Mouse (Mus musculus): ENCODE measurements at regions not wholly inside any gene's neighbourhood (a gene's known extent, or its start where the extent isn't known, plus 50 kb on each side); places are given as distances from the start of the nearest gene placed in this dataset.

DNA sequence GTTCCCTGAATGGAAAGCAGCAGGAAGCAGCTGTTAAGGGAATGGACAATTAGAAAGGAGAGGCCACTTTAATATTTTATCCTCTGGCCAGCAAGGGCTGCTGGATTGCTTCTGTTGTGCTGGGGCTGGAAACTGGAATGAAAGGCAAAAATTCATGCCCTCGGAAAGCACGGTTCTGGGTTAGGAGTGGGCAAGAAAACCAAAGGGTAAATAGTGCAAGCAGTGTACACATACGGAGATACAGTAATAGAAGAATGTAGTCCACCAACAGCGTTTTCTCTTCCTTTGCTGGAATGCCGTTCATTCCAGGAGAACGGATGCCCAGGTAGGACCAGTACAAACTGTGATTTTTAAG lies 50.8 kb upstream of the Zfr start:
- Histone ChIP-seq H3K36me3 (ENCODE audit: control insufficient read depth, insufficient read depth, low read length) (no peaks in the 10 kb centered on the region), H3K27me3 (ENCODE audit: control insufficient read depth, insufficient read depth, low read length) (no peaks in the 10 kb centered on the region), H3K4me3 (replicated peaks; ENCODE audit: low read depth, low read length) (no peak overlapping the region), H3K27ac (replicated peaks; ENCODE audit: low read depth, low read length) (peak overlapping the region; percentile 57), H3K4me2 (ENCODE audit: low read length) (no peak overlapping the region), H3K9ac (replicated peaks; ENCODE audit: low read length) (no peak overlapping the region), H3K9me3 (ENCODE audit: control insufficient read depth, low read length) (peaks cover 7% of the 10 kb centered on the region; the same call in 1 of the 2 replicates), H3K4me1 (ENCODE audit: control insufficient read depth, insufficient read depth, low read length) (no peaks in the 10 kb centered on the region)
- ATAC-seq (ENCODE audit: low FRiP score, low TSS enrichment) (no peak), DNase-seq (no peak)
- 67% methylated on average over 6 of the region's 6 CpGs for WGBS

DNA sequence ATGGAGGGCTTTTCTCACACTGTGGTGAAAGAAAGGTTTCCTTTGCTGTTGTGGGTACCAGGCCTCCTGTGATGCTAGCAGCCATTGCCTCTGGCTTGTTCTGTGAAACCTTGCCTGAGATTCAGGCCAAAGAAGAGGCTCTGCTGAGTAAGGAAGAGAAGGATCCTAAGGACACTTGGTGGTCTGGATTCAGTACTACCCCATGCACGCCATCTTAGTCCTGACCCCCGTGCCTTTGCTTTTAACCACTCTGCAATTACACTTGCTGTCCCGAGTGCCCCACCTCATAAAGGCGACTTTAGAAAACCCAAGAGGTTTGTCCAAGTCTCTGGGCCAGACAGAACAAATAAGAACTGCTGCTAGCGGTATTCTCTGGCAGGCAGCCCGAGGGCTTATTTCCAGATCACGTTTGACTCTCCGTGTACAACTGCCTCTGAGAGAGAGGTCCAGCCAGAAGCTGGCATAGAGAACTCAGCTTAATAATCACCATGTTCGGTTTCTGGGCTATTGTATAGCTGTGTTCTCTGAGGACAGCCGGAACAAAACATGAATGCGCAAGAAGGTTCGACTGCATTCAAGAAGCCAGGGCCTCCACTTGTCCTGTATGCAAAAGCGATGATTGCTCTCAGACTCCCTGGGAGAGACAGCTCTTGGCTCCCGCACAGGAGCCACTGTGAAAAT lies 51.3 kb upstream of the Zfr start:
- 33% methylated on average over 14 of the region's 14 CpGs for WGBS
- peak; percentile 63 for ATAC-seq (ENCODE audit: low FRiP score, low TSS enrichment)
- no peak overlapping the region for H3K9ac ChIP-seq (replicated peaks; ENCODE audit: low read length)
- peak overlapping the region; percentile 57 for H3K27ac ChIP-seq (replicated peaks; ENCODE audit: low read depth, low read length)
- H3K4me1 ChIP-seq (ENCODE audit: control insufficient read depth, insufficient read depth, low read length) = no peaks in the 10 kb centered on the region
- peak; percentile 77 for DNase-seq
- no peak overlapping the region for H3K4me3 ChIP-seq (replicated peaks; ENCODE audit: low read depth, low read length)
- H3K9me3 ChIP-seq (ENCODE audit: control insufficient read depth, low read length) = peaks cover 7% of the 10 kb centered on the region; the same call in 1 of the 2 replicates
- no peak overlapping the region for H3K4me2 ChIP-seq (ENCODE audit: low read length)
- H3K36me3 ChIP-seq (ENCODE audit: control insufficient read depth, insufficient read depth, low read length) = no peaks in the 10 kb centered on the region
- no peaks in the 10 kb centered on the region for H3K27me3 ChIP-seq (ENCODE audit: control insufficient read depth, insufficient read depth, low read length)

DNA sequence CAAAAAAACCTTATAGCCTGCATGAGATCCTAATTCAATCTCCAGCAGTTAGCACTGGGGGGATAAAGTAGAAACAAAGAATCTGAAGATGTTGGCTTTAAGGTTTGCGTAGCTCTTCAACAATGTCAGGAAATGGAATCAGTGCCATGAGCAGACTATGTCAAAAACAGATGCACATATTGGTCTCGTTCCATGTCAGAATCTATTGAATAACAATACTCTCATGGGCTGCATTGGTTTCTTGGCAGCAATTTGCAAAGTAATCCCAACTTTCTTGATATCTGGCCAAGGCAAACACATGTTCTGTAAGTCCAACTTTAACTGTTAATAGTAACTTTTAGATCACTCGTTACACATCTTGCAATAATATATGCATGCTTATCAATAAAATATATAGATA lies 58.1 kb upstream of the Sub1 start:
- H3K4me1 ChIP-seq (ENCODE audit: control insufficient read depth, insufficient read depth, low read length) = no peaks in the 10 kb centered on the region
- DNase-seq = no peak
- no peak overlapping the region for H3K9ac ChIP-seq (replicated peaks; ENCODE audit: low read length)
- no peak overlapping the region for H3K27ac ChIP-seq (replicated peaks; ENCODE audit: low read depth, low read length)
- no peaks in the 10 kb centered on the region for H3K27me3 ChIP-seq (ENCODE audit: control insufficient read depth, insufficient read depth, low read length)
- no peaks in the 10 kb centered on the region for H3K9me3 ChIP-seq (ENCODE audit: control insufficient read depth, low read length)
- no peak overlapping the region for H3K4me2 ChIP-seq (ENCODE audit: low read length)
- 94% methylated on average over 3 of the region's 3 CpGs for WGBS
- H3K36me3 ChIP-seq (ENCODE audit: control insufficient read depth, insufficient read depth, low read length) = no peaks in the 10 kb centered on the region
- no peak overlapping the region for H3K4me3 ChIP-seq (replicated peaks; ENCODE audit: low read depth, low read length)
- no peak for ATAC-seq (ENCODE audit: low FRiP score, low TSS enrichment)

DNA sequence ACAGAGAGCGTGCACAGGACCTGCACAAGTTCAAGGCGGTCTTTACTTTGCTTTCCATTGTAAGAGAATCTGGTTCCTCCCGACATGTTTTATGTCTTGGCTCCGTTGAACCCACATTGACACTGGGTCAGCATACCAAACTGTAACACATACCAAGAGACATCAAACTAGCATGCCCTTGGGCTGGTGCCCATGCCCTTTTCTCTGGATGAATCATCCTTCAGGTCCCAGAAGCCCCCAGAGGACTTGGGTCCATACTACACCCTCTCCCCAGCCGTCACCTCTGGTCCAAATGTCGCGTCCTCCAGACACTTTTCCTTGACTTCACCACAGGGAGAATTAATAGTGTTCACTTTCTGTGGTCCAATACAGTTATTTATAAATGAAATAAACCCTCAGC lies 56.8 kb upstream of the Sub1 start:
- Histone ChIP-seq H3K9ac (replicated peaks; ENCODE audit: low read length) (no peak overlapping the region), H3K4me2 (ENCODE audit: low read length) (no peak overlapping the region), H3K27ac (replicated peaks; ENCODE audit: low read depth, low read length) (no peak overlapping the region), H3K4me1 (ENCODE audit: control insufficient read depth, insufficient read depth, low read length) (no peaks in the 10 kb centered on the region), H3K9me3 (ENCODE audit: control insufficient read depth, low read length) (no peaks in the 10 kb centered on the region), H3K4me3 (replicated peaks; ENCODE audit: low read depth, low read length) (no peak overlapping the region), H3K36me3 (ENCODE audit: control insufficient read depth, insufficient read depth, low read length) (no peaks in the 10 kb centered on the region), H3K27me3 (ENCODE audit: control insufficient read depth, insufficient read depth, low read length) (no peaks in the 10 kb centered on the region)
- no peak for DNase-seq
- WGBS = 95% methylated on average over 7 of the region's 7 CpGs
- no peak for ATAC-seq (ENCODE audit: low FRiP score, low TSS enrichment)

DNA sequence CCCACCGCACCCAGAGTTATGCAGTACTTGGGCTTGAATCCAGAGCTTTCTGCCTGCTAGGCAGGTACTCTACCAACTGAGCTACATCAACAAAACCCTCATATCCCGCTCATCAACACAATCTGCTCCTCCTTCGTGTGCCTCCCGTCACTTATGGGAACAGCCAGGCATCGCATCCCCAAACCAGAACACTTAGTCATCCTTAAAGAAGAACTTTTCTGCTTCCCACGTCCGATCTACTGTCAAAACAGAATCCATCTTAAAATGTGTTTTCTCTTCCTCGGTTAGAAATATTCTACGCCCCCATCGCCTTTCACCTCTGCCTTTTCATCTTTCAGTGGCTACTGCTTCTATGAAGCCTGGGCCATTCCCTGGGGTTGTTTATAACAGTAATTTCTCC lies 52.2 kb upstream of the Sub1 start:
- Histone ChIP-seq H3K36me3 (ENCODE audit: control insufficient read depth, insufficient read depth, low read length) (no peaks in the 10 kb centered on the region), H3K4me2 (ENCODE audit: low read length) (no peak overlapping the region), H3K27me3 (ENCODE audit: control insufficient read depth, insufficient read depth, low read length) (no peaks in the 10 kb centered on the region), H3K4me3 (replicated peaks; ENCODE audit: low read depth, low read length) (no peak overlapping the region), H3K4me1 (ENCODE audit: control insufficient read depth, insufficient read depth, low read length) (no peaks in the 10 kb centered on the region), H3K9me3 (ENCODE audit: control insufficient read depth, low read length) (no peaks in the 10 kb centered on the region), H3K9ac (replicated peaks; ENCODE audit: low read length) (no peak overlapping the region), H3K27ac (replicated peaks; ENCODE audit: low read depth, low read length) (no peak overlapping the region)
- ATAC-seq (ENCODE audit: low FRiP score, low TSS enrichment) (no peak), DNase-seq (no peak)
- 96% methylated on average over 10 of the region's 10 CpGs for WGBS

DNA sequence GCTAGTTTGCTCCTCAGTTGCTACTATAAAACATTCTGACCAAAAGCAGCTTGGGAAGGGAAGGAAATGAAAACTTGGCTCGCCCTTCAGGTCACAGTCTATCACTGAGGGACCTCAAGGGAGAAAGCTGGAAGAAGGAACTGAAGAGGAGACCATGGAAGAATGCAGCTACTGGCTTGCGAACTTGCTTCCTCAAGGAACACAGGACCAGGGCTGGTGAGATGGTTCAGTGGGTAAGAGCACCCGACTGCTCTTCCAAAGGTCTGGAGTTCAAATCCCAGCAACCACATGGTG lies 51.4 kb upstream of the Sub1 start:
- no peaks in the 10 kb centered on the region for H3K27me3 ChIP-seq (ENCODE audit: control insufficient read depth, insufficient read depth, low read length)
- no peak overlapping the region for H3K27ac ChIP-seq (replicated peaks; ENCODE audit: low read depth, low read length)
- ATAC-seq (ENCODE audit: low FRiP score, low TSS enrichment) (no peak), DNase-seq (no peak)
- H3K4me3 ChIP-seq (replicated peaks; ENCODE audit: low read depth, low read length) = no peak overlapping the region
- 89% methylated on average over 3 of the region's 3 CpGs for WGBS
- no peaks in the 10 kb centered on the region for H3K9me3 ChIP-seq (ENCODE audit: control insufficient read depth, low read length)
- H3K4me2 ChIP-seq (ENCODE audit: low read length) = no peak overlapping the region
- no peak overlapping the region for H3K9ac ChIP-seq (replicated peaks; ENCODE audit: low read length)
- H3K36me3 ChIP-seq (ENCODE audit: control insufficient read depth, insufficient read depth, low read length) = no peaks in the 10 kb centered on the region
- no peaks in the 10 kb centered on the region for H3K4me1 ChIP-seq (ENCODE audit: control insufficient read depth, insufficient read depth, low read length)

DNA sequence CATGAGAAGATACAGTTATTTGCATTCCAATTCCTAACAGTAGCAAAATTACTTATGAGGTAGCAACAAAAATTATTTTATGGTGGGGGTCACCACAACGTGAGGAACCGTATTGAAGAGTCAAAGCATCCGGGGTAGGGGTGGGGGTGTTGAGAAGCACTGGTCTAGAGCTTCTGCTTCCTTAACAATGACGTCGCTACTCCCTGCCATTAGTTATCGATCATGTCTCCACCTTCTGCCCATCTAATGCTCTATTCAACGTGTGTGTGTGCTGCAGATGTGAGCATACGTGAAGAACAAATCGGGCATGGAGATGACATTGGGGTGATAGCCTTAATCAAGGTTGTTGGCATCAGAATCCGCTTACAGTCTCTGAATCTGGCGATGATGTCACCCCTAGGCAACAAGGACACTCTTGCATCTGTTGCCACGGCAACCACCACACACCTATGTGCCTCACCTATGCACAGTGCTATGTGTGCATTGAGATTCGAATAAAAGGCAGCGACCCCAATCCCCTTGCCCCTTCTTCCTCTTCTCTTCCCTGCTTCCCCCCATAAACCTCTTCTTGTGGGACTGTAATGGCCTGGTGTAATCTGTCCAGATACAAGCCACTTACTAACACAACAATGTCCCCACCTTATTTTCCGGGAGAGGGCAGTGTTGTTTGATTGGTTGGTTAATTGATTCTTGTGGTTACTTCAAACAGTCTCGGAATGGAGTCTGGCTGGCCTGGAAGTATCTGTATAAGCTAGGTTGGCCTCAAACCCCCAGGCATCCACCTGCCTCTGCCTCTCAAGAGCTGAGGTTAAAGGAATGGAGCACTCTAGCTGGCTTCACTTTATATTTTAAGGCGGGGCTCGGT lies 50.8 kb upstream of the Sub1 start:
- no peak overlapping the region for H3K4me3 ChIP-seq (replicated peaks; ENCODE audit: low read depth, low read length)
- H3K36me3 ChIP-seq (ENCODE audit: control insufficient read depth, insufficient read depth, low read length) = no peaks in the 10 kb centered on the region
- H3K9me3 ChIP-seq (ENCODE audit: control insufficient read depth, low read length) = no peaks in the 10 kb centered on the region
- WGBS = 90% methylated on average over 18 of the region's 18 CpGs
- no peaks in the 10 kb centered on the region for H3K27me3 ChIP-seq (ENCODE audit: control insufficient read depth, insufficient read depth, low read length)
- H3K27ac ChIP-seq (replicated peaks; ENCODE audit: low read depth, low read length) = no peak overlapping the region
- no peak overlapping the region for H3K4me2 ChIP-seq (ENCODE audit: low read length)
- H3K4me1 ChIP-seq (ENCODE audit: control insufficient read depth, insufficient read depth, low read length) = no peaks in the 10 kb centered on the region
- no peak overlapping the region for H3K9ac ChIP-seq (replicated peaks; ENCODE audit: low read length)
- DNase-seq (peak; percentile 56), ATAC-seq (ENCODE audit: low FRiP score, low TSS enrichment) (no peak)

Data from midbrain, embryonic 14.5 days (tissue).